Mouse (Mus musculus) embryonic facial prominence, embryonic 11.5 days (tissue): Measurements from ENCODE around the gene Gpx5. TPM values are rescaled to one million over a fixed set of nuclear protein-coding genes. Genes with fewer than 3 reads are reported as not detected.
A peak's percentile ranks its signal among the peaks of the same experiment; 100 is the strongest.

Source experiments
- ATAC-seq: fragments of 200-750 bp; cut with Nextera tagmentation; replicated peaks from 2 replicates; pipeline ENCODE4 v1.8.0; 2017; ENCODE audit warnings: low read depth; ENCODE audit not compliant: insufficient number of reproducible peaks, low FRiP score, low TSS enrichment
- DNase-seq: peaks from one replicate; pipeline ENCODE4 v3.0.0-alpha.2; 2015; ENCODE audit warnings: low spot score
- H3K27ac ChIP-seq: fragments of 300-500 bp; sonication (generic); replicated peaks from 2 replicates; pipeline ENCODE4 v1.5.1; 2014; ENCODE audit warnings: mild to moderate bottlenecking, low read depth, low read length, control low read depth
- H3K27me3 ChIP-seq: fragments of 300-500 bp; sonication (generic); 2 replicates; pipeline ENCODE4 v1.6.1; 2014; ENCODE audit warnings: mild to moderate bottlenecking, low read length, moderate library complexity, mixed read lengths; ENCODE audit not compliant: control insufficient read depth, insufficient read depth
- H3K36me3 ChIP-seq: fragments of 300-500 bp; sonication (generic); replicated peaks from 2 replicates; pipeline ENCODE4 v1.6.1; 2014; ENCODE audit warnings: low read depth, mild to moderate bottlenecking, low read length, moderate library complexity, mixed read lengths; ENCODE audit not compliant: control insufficient read depth, insufficient read depth
- H3K4me1 ChIP-seq: fragments of 300-500 bp; sonication (generic); 2 replicates; pipeline ENCODE4 v1.6.1; 2014; ENCODE audit warnings: low read length, mixed read lengths; ENCODE audit not compliant: control insufficient read depth, insufficient read depth
- H3K4me2 ChIP-seq: fragments of 300-500 bp; sonication (generic); 2 replicates; pipeline ENCODE4 v1.6.1; 2014; ENCODE audit warnings: low read depth, mild to moderate bottlenecking, control low read depth, low read length, moderate library complexity
- H3K4me3 ChIP-seq: fragments of 300-500 bp; sonication (generic); 2 replicates; pipeline ENCODE4 v1.5.1; 2014; ENCODE audit warnings: low read depth, low read length, control low read depth
- H3K9ac ChIP-seq: fragments of 300-500 bp; sonication (generic); replicated peaks from 2 replicates; pipeline ENCODE4 v1.6.1; 2014; ENCODE audit warnings: mild to moderate bottlenecking, control low read depth, low read length
- H3K9me3 ChIP-seq: fragments of 300-500 bp; sonication (generic); replicated peaks from 2 replicates; pipeline ENCODE4 v1.6.1; 2016; ENCODE audit warnings: mild to moderate bottlenecking, low read length, inconsistent platforms, mixed read lengths; ENCODE audit not compliant: control insufficient read depth
- WGBS: fragments of 180-500 bp; shearing (Covaris S2); extraction: QIAGEN DNeasy Blood & Tissue Kit; methylation state at CpG from one replicate; pipeline ENCODE4 v1.1.7; 2014; 5-methylcytosine and 5-hydroxymethylcytosine counted together
- polyA plus RNA-seq: library from polyadenylated mRNA; unstranded; fragments of >200 nt; fragmentation: Nextera tagmentation; extraction: Ambion mirVana; gene quantifications from 2 replicates; pipeline ENCODE4 v1.2.1, GENCODE M21; 2014

Gene Gpx5
- polyA plus RNA-seq, 1 experiment from 2014 or later: not detected

GRCm38 (mm10) chr13:21240788-21241187 lies 51.7 kb downstream of the Gpx5 start:
- no peaks in the 10 kb centered on the region; the same call in 1 of the 2 replicates for H3K4me1 ChIP-seq
- 7% methylated on average over 7 of the region's 7 CpGs for WGBS
- DNase-seq (peak; percentile 69), ATAC-seq (no peak; the same call in 1 of the 2 replicates)
- H3K4me2 ChIP-seq: no peak overlapping the region
- no peaks in the 10 kb centered on the region; the same call in 1 of the 2 replicates for H3K27me3 ChIP-seq
- H3K9me3 ChIP-seq: no peaks in the 10 kb centered on the region
- H3K27ac ChIP-seq: no peak overlapping the region
- H3K4me3 ChIP-seq: no peak overlapping the region
- no peak overlapping the region for H3K9ac ChIP-seq
- H3K36me3 ChIP-seq: no peaks in the 10 kb centered on the region

- Histone ChIP-seq H3K4me2 (no peak overlapping the region), H3K9me3 (no peaks in the 10 kb centered on the region), H3K27ac (no peak overlapping the region), H3K4me3 (no peak overlapping the region), H3K4me1 (no peaks in the 10 kb centered on the region; the same call in 1 of the 2 replicates), H3K9ac (no peak overlapping the region), H3K36me3 (no peaks in the 10 kb centered on the region), H3K27me3 (no peaks in the 10 kb centered on the region)
- ATAC-seq (no peak), DNase-seq (peak; percentile 78)
- 34% methylated on average over 6 of the region's 6 CpGs for WGBS
These were observed 55.4 kb downstream of the Gpx5 start for GRCm38 (mm10) chr13:21237161-21237560.

GRCm38 (mm10) chr13:21236714-21237113 lies 55.8 kb downstream of the Gpx5 start:
- H3K36me3 ChIP-seq: no peaks in the 10 kb centered on the region
- no peak overlapping the region for H3K4me3 ChIP-seq
- no peaks in the 10 kb centered on the region for H3K27me3 ChIP-seq
- DNase-seq (no peak), ATAC-seq (no peak)
- H3K4me1 ChIP-seq: no peaks in the 10 kb centered on the region; the same call in 1 of the 2 replicates
- H3K4me2 ChIP-seq: no peak overlapping the region
- H3K27ac ChIP-seq: no peak overlapping the region
- WGBS: 61% methylated on average over 2 of the region's 2 CpGs
- no peaks in the 10 kb centered on the region for H3K9me3 ChIP-seq
- H3K9ac ChIP-seq: no peak overlapping the region

Other genes starting within 250 kb of the Gpx5 start
- not detected in 2 replicates for gene Olfr1370, start 217.8 kb downstream of the Gpx5 start, polyA plus RNA-seq
- gene Olfr1369-ps1, start 181.2 kb downstream of the Gpx5 start, polyA plus RNA-seq: not detected in 2 replicates
- gene Olfr263, start 163.1 kb downstream of the Gpx5 start, polyA plus RNA-seq: not detected in 2 replicates
- not detected in 2 replicates for gene Olfr1368, start 146.9 kb downstream of the Gpx5 start, polyA plus RNA-seq
- gene Trim27, start 113.3 kb downstream of the Gpx5 start, polyA plus RNA-seq: 148 and 160 TPM in 2 replicates
- gene Gpx6, start 19.4 kb upstream of the Gpx5 start, polyA plus RNA-seq: 0.41 and 0.67 TPM in 2 replicates
- gene Olfr1367, start 54.2 kb upstream of the Gpx5 start, polyA plus RNA-seq: not detected in 2 replicates
- gene Zscan12, start 70.1 kb upstream of the Gpx5 start, polyA plus RNA-seq: 20.5 and 21.5 TPM in 2 replicates
- 84.9 and 89.5 TPM in 2 replicates for gene Zkscan3, start 110.0 kb upstream of the Gpx5 start, polyA plus RNA-seq
- 5.6 and 6.2 TPM in 2 replicates for gene Pgbd1, start 148.3 kb upstream of the Gpx5 start, polyA plus RNA-seq
- 17.9 and 19.3 TPM in 2 replicates for gene Zscan26, start 161.0 kb upstream of the Gpx5 start, polyA plus RNA-seq
- 1.9 and 3.1 TPM in 2 replicates for gene Nkapl, start 175.8 kb upstream of the Gpx5 start, polyA plus RNA-seq
- gene Zkscan4, start 186.2 kb upstream of the Gpx5 start, polyA plus RNA-seq: 3.8 and 4.2 TPM in 2 replicates
- not detected in 2 replicates for gene Gm10065, start 186.7 kb upstream of the Gpx5 start, polyA plus RNA-seq
- gene AK157302, start 202.5 kb upstream of the Gpx5 start, polyA plus RNA-seq: 0.35 and 0.41 TPM in 2 replicates
- 1.9 and 5.2 TPM in 2 replicates for gene Gm11273, start 208.7 kb upstream of the Gpx5 start, polyA plus RNA-seq
- 8.7 and 11.9 TPM in 2 replicates for gene Zkscan8, start 238.4 kb upstream of the Gpx5 start, polyA plus RNA-seq